Mouse (Mus musculus): Measurements from ENCODE around the gene Esrp2.

- TF ChIP-seq POLR2A (IDR thresholded peaks at IDR 0.05; ENCODE audit: extremely low read depth, insufficient read depth, low read length) (no peak), CTCF (IDR thresholded peaks at IDR 0.05; ENCODE audit: extremely low read depth, insufficient read depth, low read length) (no peak)
Measured at GRCm38 (mm10) chr8:106135672-106136071, 1.1 kb downstream of the Esrp2 start.

Measured in cortical plate, adult 2 months (tissue).